28 mouse cellular contexts compared by ENCODE assay signal in genomic region chr13:37288993-37289392, GRCm38 (mm10). TPM values are rescaled to one million over a fixed set of nuclear protein-coding genes. Genes with fewer than 3 reads are reported as not detected.
DNase-seq lines count a peak whose midpoint lies in the region; ATAC-seq and TF ChIP-seq lines count a peak whose summit lies in the region.
"Had no signal": no experiment of that assay in that cellular context is flagged by ENCODE, and none has a peak within 500 bp of the region (broad histone marks: within the 10 kb centered on the region; RNA-seq: fewer than 3 reads in every experiment).

No protein-coding gene starts in this region.

- H3K27me3 ChIP-seq in heart, embryonic 10.5 days (ENCODE audit: insufficient read depth, poor library complexity, severe bottlenecking), result no peaks in the 10 kb centered on the region
- no peaks in the 10 kb centered on the region for H3K27me3 ChIP-seq in liver, embryonic 12.5 days (replicated peaks)
- H3K27me3 ChIP-seq in liver, postnatal 0 days (ENCODE audit: insufficient read depth, low read length), result no peaks in the 10 kb centered on the region
- H3K27me3 ChIP-seq: CH12.LX; embryonic facial prominence, embryonic 13.5 days; embryonic facial prominence, embryonic 15.5 days; Patski had no signal

- WGBS in heart, embryonic 10.5 days, result 38% methylated on average over 1 of the region's 1 CpGs
- 14% methylated on average over 1 of the region's 1 CpGs for WGBS in liver, embryonic 12.5 days (ENCODE audit: insufficient replicate concordance)
- 55% methylated on average over 1 of the region's 1 CpGs for WGBS in liver, postnatal 0 days (ENCODE audit: insufficient replicate concordance)

- H3K36me3 ChIP-seq in heart, embryonic 10.5 days, result no peaks in the 10 kb centered on the region
- H3K36me3 ChIP-seq in liver, embryonic 12.5 days, result no peaks in the 10 kb centered on the region
- no peaks in the 10 kb centered on the region for H3K36me3 ChIP-seq in liver, postnatal 0 days (replicated peaks; ENCODE audit: insufficient read depth, low read length)
- H3K36me3 ChIP-seq: embryonic facial prominence, embryonic 13.5 days; embryonic facial prominence, embryonic 15.5 days; forebrain, embryonic 10.5 days; forebrain, embryonic 12.5 days; G1E had no signal

- no peak overlapping the region for H3K4me3 ChIP-seq in heart, embryonic 10.5 days
- no peak overlapping the region for H3K4me3 ChIP-seq in liver, embryonic 12.5 days
- H3K4me3 ChIP-seq in liver, postnatal 0 days (ENCODE audit: low read depth, low read length), result no peak overlapping the region
- H3K4me3 ChIP-seq: embryonic facial prominence, embryonic 13.5 days; embryonic facial prominence, embryonic 15.5 days; erythroblast, embryonic 14.5 days; forebrain, embryonic 10.5 days; forebrain, embryonic 12.5 days had no signal

- DNase-seq in heart, adult 11 months, result peak; percentile 50
- no peak for DNase-seq in heart, embryonic 10.5 days (ENCODE audit: low spot score)
- DNase-seq in liver, postnatal 0 days, result no peak
- no peak for DNase-seq in retina, embryonic 14.5 days (ENCODE audit: low spot score)
- DNase-seq in spleen, postnatal 36 days (ENCODE audit: low spot score in 2 of 2), result no peak
- DNase-seq: adrenal gland, adult 8-10 months; adrenal gland, postnatal 14 days; adrenal gland, postnatal 36 days; B cell, adult 2 months; cerebellum, adult 11-12 months; cerebellum, adult 2 months; cerebellum, adult 9-10 months; cerebellum, postnatal 10 days; cerebellum, postnatal 25 days; embryo, embryonic 11 days had no signal

- H3K27ac ChIP-seq in heart, embryonic 10.5 days, result no peak overlapping the region
- no peak overlapping the region for H3K27ac ChIP-seq in liver, embryonic 12.5 days
- no peak overlapping the region for H3K27ac ChIP-seq in liver, postnatal 0 days (ENCODE audit: low read depth)
- H3K27ac ChIP-seq: embryonic facial prominence, embryonic 13.5 days; embryonic facial prominence, embryonic 15.5 days; forebrain, embryonic 10.5 days; forebrain, embryonic 12.5 days had no signal

- H3K9ac ChIP-seq in liver, embryonic 12.5 days, result no peak overlapping the region
- H3K9ac ChIP-seq in liver, postnatal 0 days (replicated peaks), result no peak overlapping the region
- H3K9ac ChIP-seq: embryonic facial prominence, embryonic 13.5 days; embryonic facial prominence, embryonic 15.5 days; forebrain, embryonic 12.5 days had no signal

- H3K9me3 ChIP-seq in heart, embryonic 10.5 days, result no peaks in the 10 kb centered on the region
- H3K9me3 ChIP-seq in liver, embryonic 12.5 days (replicated peaks), result no peaks in the 10 kb centered on the region
- no peaks in the 10 kb centered on the region for H3K9me3 ChIP-seq in liver, postnatal 0 days (ENCODE audit: low read length)
- H3K9me3 ChIP-seq: embryonic facial prominence, embryonic 13.5 days; embryonic facial prominence, embryonic 15.5 days; forebrain, embryonic 12.5 days; G1E had no signal

- no peaks in the 10 kb centered on the region for H3K4me1 ChIP-seq in heart, embryonic 10.5 days
- no peaks in the 10 kb centered on the region for H3K4me1 ChIP-seq in liver, embryonic 12.5 days
- no peaks in the 10 kb centered on the region for H3K4me1 ChIP-seq in liver, postnatal 0 days (ENCODE audit: insufficient read depth)
- H3K4me1 ChIP-seq: embryonic facial prominence, embryonic 13.5 days; embryonic facial prominence, embryonic 15.5 days had no signal

- ATAC-seq in liver, embryonic 12.5 days, result 0 out of 2 replicates have a peak, but pooled peaks have one; percentile 37
- ATAC-seq in liver, postnatal 0 days, result no peak
- peak; percentile 54 for ATAC-seq in megakaryocyte progenitor cell, adult 5-6 weeks (replicated peaks; ENCODE audit: poor library complexity)
- ATAC-seq: activated CD4-positive, CD25-positive, alpha-beta regulatory T cell, adult 4 months; CD4-positive, CD25-positive, alpha-beta regulatory T cell, adult 4 months; forebrain, embryonic 14.5 days; Patski had no signal

- TF ChIP-seq CTCF in liver, postnatal 0 days (IDR thresholded peaks at IDR 0.05; ENCODE audit: low read depth), result no peak

- no peak for TF ChIP-seq EP300 in liver, postnatal 0 days (IDR thresholded peaks at IDR 0.05; ENCODE audit: low read depth)

- no peak overlapping the region for H3K4me2 ChIP-seq in liver, embryonic 12.5 days
- H3K4me2 ChIP-seq in liver, postnatal 0 days (ENCODE audit: low read depth, low read length), result no peak overlapping the region
- H3K4me2 ChIP-seq: embryonic facial prominence, embryonic 13.5 days; embryonic facial prominence, embryonic 15.5 days; forebrain, embryonic 12.5 days had no signal

RNA-seq across cellular contexts. Expression of gene Ly86, which starts 56.0 kb away (rescaled TPM):
- polyA plus RNA-seq in heart, embryonic 10.5 days (2016; fragmentation: Nextera tagmentation; extraction: Ambion mirVana), result 0.46 and 1.3 TPM in 2 replicates
- 6.3 and 7.5 TPM in 2 replicates for polyA plus RNA-seq in liver, embryonic 12.5 days (2016; fragmentation: Nextera tagmentation; extraction: Ambion mirVana)
- polyA plus RNA-seq in liver, postnatal 0 days (2015; fragmentation: Nextera tagmentation; extraction: Ambion mirVana), result 18.9 and 19.1 TPM in 2 replicates
- 177 and 225 TPM in 2 replicates for total RNA-seq in megakaryocyte progenitor cell, adult 5-6 weeks (2015)
- total RNA-seq in megakaryocyte progenitor cell, adult 5-6 weeks (2017), result 136 and 198 TPM in 2 replicates
- polyA plus RNA-seq: erythroblast, embryonic 14.5 days; G1E; Patski had no signal
